Mouse (Mus musculus) lung, postnatal 36 days (tissue): ENCODE results near the gene Bcl2l13.
"Not testable (repeated sequence)": the region's sequence is repeated elsewhere in the genome, so short reads cannot be mapped to it uniquely, and the experiment has no call there.

Experiments used
- DNase-seq: peaks from one replicate; pipeline ENCODE4 v3.0.0; 2022; ENCODE audit warnings: mixed read lengths

The Bcl2l13 gene

GRCm38 (mm10) chr6:120835474-120836374 lies at the start of gene Bcl2l13:
Gene Bcl2l13, plus strand, starts transcription at chr6:120836212.
- DNase-seq: peak; percentile 98

DNA sequence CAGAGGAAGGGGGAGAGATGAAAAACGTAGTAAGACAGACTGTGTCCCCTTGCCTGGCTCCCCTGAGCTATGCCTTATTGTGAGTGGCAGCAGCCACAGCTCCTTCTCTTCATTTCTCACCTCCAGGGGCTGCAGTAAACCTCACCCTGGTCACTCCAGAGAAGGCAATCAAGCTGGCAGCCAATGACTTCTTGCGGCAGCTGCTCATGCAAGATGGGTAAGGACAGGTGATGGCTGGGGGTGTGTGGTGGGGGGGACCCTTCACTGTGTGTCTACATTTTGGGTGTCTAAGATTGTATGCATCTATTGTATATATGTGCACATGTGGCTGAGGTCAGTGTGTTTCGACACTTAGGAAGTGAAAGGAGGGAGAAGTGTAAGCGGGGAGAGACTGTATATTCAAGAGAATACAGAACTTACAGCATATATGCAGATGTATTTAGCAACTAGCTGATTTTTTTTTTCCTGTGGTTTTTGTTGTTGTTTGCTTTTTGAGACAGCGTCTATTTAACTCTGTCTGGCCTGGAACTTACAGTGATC lies 47.9 kb upstream of the Bcl2l13 start:
- no peak for DNase-seq

- peak; percentile 32 for DNase-seq
These were observed 47.1 kb upstream of the Bcl2l13 start for GRCm38 (mm10) chr6:120788904-120789303.

DNA sequence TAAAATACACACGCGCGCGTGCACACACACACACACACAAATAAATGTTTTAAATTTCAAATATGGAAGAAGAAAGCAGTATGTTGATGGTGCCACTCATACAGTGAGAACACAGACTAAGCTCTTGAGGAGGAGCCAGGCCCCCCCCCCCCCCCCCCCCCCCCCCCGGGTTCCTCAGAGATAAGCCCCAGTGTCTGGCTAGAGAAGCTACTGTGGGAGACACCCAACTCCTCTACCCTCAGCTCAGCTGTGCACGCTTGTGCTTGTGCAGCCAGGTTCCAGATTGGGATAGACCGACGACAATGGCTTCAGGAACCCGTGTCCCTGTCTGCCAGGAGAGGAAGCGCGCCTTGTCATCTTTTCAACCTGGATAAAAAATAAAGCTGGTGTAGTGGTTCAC lies 45.9 kb upstream of the Bcl2l13 start:
- no peak for DNase-seq

- DNase-seq: no peak
These were observed 45.3 kb upstream of the Bcl2l13 start for GRCm38 (mm10) chr6:120790717-120791116.

DNA sequence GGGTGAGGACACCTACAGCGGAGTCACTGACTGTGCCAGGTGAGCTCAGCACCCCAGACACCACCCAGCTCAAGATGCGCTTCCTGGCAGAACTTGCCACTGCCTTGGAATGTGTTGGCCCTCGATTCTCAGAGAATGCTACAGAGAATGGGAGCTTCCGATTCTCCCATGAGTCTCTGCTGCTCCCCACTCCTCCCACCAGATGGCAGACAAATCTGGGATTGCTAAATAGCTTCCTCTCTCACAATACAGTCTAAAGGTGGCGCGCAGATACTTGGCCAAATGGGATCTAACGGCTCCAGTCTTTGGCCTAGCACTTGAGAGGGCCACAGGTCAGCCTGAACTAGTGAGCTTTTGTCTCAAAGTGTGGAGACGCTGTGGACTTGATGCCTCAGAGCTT lies 43.1 kb upstream of the Bcl2l13 start:
- peak; percentile 8 for DNase-seq

- DNase-seq: no peak
These were observed 40.5 kb upstream of the Bcl2l13 start for GRCm38 (mm10) chr6:120795422-120796086.

DNA sequence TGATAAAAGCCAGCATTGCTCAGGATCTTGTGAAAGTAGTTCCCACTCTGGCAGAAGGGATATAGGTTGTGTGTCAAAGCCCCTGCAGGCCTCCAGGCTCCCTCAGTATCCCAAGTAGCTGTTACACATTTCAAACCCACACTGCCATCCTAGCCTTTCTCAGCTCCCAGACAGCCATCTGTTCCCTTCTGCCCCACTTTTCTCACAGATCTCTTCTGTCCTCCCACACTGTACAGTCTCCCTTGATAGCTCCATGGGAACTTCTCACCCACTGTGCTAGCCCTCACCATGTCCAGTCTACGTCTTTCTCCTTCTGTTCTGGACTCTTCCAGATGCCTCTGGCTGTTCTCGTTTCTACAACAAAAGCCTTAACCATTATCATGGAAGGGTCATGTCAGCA lies 39.9 kb upstream of the Bcl2l13 start:
- DNase-seq: no peak

DNA sequence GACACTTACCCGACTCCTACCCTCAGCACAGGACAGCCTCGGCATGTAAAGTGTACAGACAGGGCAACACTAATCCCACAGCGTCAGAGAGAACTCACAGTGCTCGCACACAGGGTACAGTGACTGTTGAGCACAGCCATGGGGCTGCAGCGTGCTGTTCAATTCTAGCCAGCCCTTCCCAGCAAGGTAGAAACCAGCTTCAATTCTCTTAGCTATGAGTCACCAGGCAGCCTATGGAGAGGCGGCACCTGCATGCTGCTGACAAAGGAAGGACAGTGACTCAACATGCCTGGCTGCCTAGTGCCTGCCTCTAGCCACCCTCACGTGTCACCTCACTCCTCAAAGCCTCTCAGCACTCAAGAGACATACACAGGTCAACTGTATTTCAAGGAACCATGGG lies 38.0 kb upstream of the Bcl2l13 start:
- DNase-seq: no peak

DNA sequence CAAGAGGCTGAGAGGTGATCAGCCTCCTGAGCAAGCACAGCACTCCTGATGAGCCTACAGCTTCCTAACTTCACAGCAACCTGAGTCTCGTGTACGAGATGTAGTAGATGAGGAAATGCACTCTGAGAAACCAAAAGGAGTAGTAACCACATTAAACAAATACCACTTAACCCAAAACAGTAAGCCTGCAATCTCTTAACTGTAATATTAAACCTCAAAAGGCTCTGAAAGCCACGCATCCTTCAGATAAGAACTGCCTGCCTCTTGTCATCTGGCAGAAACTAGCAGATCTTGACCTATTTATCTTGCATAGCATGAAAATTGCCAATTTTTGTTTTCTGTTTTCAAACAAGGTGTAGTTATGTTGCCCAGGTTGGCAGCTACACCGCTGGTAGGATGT lies 37.1 kb upstream of the Bcl2l13 start:
- DNase-seq: no peak

GRCm38 (mm10) chr6:120799581-120800041 lies 36.4 kb upstream of the Bcl2l13 start:
- DNase-seq: no peak

- DNase-seq: no peak
These were observed 28.8 kb upstream of the Bcl2l13 start for GRCm38 (mm10) chr6:120806999-120807737.

DNA sequence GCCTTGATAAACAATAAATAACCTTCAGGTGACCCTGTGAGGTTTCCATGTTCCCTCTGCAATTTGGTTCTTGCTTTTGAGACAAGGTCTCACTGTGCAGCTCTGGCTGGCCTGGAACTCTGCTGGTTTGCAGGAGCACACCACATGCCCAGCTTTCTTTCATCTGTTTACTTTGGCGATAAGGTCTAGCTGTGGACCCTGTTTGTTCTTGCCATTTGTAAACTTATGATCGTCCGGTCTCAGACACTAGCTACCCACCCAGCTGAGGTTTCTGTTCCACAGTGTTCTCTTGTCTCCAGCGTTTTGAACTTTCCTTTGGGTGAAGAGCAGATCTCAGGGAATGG lies 28.3 kb upstream of the Bcl2l13 start:
- DNase-seq: no peak

DNA sequence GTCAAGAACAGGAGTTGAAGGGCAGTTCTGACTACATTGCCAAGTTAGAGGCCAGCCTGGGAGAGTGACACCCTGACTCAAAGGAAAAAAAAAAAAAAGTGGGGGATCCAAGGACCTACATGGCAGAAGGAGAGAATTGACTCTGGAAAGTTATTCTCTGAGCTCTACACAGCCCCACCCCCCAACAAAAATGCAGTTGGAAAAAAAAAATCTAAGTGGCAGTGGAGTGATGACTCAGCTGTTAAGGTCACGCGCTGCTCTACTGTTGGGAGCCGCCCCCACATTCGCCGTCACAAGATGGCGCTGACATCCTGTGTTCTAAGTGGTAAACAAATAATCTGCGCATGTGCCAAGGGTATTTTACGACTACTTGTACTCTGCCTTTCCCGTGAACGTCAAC lies 24.0 kb upstream of the Bcl2l13 start:
- not testable (repeated sequence) for DNase-seq

DNA sequence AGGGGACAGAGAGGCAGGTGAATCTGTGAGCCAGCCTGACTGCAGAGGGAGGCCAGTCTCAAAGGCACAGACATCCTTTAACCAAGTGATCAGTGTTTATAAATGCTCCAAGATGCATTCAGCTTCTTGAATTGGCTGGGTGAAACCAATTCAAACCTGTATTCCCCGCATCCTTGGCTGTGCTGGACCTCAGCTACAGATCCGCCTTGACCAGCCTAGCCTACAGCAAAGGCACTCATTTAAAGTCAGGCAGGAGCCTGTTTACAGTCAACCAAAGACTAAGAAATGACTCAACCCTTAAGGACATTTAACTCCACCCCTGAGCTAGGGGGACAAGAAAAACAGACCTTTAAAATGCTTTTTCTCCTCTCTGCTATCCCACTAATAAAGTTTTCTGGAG lies 16.7 kb upstream of the Bcl2l13 start:
- DNase-seq: no peak

DNA sequence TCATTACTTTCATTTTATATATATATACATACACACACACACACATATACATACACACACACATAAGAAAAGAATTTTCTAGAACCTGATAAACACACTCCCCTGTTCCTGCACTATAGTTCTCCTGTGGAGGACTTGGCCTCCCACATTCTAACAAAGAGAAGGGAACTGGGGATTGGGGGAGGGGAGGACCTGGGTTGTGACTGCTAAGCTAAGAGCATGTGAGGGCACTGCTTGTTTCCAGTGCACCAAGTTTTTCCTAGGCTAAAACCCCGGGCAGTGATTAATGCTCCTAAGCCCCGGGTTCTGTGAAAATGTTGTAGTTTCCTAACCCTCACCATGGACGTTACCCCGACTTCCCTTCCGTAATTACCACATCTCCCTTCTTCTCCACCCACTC lies 15.9 kb upstream of the Bcl2l13 start:
- DNase-seq: peak; percentile 44

DNA sequence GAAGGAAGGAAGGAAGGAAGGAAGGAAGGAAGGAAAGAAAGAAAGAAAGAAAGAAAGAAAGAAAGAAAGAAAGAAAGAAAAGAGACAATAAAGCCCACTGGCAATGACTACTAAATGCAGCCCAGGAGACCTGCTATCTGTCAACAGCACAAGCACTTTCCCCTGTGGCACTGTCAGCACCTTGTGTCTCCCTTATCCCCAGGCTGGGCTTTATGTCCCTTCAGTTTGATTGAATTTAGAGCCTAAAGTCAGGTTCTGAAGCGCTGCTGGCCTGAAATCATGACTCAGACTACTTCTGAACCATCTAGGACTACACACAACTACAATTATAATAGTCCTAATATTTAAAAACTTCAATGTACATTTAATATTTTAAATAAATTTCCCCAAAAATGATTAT lies 15.1 kb upstream of the Bcl2l13 start:
- no peak for DNase-seq

- no peak for DNase-seq
These were observed 14.3 kb upstream of the Bcl2l13 start for GRCm38 (mm10) chr6:120821715-120822114.

- DNase-seq: peak; percentile 97
These were observed 13.6 kb upstream of the Bcl2l13 start, which contains the start of gene Atp6v1e1 for GRCm38 (mm10) chr6:120822307-120822928. Gene Atp6v1e1, minus strand, starts transcription at chr6:120822793.

DNA sequence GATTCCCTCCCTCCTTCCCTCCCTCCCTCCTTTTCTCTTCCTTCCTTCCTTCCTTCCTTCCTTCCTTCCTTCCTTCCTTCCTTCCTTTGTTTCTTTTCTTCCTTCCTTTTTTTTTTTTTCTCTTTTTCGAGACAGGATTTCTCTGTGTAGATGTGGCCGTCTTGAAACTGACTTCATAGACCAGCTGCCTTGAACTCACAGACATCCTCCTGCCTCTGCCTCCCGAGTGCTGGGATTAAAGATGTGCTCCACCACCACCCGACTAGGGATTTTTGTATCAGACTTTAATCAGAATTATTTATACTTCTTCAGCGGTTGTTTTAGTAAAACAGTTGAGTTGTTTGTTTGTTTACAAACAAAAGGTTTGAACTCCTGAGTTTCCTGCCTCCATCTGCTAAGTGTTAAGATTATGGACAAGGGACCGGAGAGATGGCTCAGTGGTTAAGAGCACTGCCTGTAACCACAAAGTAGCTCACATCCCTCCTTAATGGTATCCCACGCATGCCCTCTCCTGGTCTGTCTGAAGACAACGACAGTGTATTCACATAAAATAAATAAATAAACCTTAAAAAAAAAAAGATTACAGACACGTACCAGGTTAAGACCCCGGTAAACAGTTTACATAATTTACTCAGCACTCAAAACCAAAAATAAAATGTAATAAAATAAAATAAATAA lies 12.9 kb upstream of the Bcl2l13 start:
- peak; percentile 26 for DNase-seq

DNA sequence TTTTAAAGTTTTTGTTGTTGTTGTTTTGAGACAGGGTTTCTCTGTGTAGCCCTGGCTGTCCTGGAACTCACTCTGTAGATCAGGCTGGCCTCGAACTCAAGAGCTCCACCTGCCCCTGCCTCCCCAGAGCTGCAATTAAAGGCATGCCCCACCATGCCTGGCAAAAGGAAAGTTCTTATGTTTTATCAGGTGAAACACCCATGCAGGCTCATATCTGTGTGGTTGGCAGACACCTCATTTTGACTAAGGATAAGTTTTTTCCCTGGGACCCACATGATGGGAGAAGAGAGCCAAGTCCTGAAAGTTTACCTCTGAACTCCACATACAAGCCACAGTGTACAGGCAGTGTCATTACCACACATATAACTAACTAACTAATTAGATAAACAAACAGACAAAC lies 6.0 kb upstream of the Bcl2l13 start:
- no peak for DNase-seq
